Mouse (Mus musculus) sigmoid colon, adult 10 weeks (tissue): ENCODE data around the gene Dzip3. TPM values are rescaled to one million over a fixed set of nuclear protein-coding genes. Genes with fewer than 3 reads are reported as not detected.

Source experiments
- polyA plus RNA-seq: library from polyadenylated mRNA; stranded (reverse); fragments of 350-450 nt; fragmentation: Illumina TruSeq; extraction: RNeasy Lipid Tissue Mini Kit (QIAGEN cat#74804); gene quantifications from one replicate; pipeline ENCODE4 v1.2.3, GENCODE M21; 2014; ENCODE audit warnings: low read depth, low replicate concordance

The Dzip3 gene
- 25.9 TPM for polyA plus RNA-seq

DNA sequence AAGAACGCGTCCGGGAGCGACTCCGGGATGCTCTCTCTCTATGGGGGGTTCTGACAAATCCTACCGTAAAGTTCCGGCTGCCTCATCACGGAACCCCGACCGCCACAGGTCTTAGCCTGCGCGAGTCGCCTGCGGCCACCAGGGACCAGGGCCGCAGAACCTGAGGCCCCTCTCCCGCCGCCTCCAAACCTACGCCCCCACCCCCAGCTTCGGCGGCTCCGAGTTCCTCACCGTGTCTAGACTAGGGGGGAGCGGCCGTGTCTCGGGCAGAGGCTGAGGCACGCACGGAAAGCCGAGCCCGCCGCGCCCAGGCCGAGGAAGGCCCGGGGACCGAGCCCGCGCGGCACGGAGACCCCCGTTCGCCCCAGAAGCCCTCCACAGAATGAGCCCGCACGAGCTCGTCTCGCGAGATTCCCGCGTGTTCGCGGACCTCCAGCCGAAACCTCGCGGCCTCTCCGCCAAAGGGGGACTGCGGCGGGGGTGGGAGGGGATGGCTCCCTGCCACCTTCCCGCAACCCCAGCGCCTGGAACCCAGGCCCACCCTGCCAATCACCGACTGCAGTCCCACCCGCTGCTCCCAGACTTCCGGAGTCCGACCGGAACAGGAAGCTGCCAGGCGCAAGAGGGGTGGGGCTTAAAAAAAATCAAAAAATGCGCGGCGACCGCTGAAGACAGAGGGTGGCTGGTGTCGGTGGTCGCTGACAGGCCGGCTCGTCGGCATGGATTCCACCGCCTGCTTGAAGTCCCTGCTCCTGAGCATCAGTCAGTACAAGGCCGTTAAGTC, at the start of gene Dzip3, which contains the start of gene Cip2a:
Gene Dzip3 (minus strand): TSS at position 607 of the 784 bp plus-strand sequence.
Gene Cip2a (plus strand): TSS at position 627 of the 784 bp plus-strand sequence.

Other genes starting within 250 kb of the Dzip3 start
- gene Trat1, start 222.1 kb downstream of the Dzip3 start, polyA plus RNA-seq = 0.54 TPM
- 87.3 TPM for gene Retnlb, start 177.3 kb downstream of the Dzip3 start, polyA plus RNA-seq
- 32.5 TPM for gene Retnla, start 151.6 kb downstream of the Dzip3 start, polyA plus RNA-seq
- gene Retnlg, start 121.5 kb downstream of the Dzip3 start, polyA plus RNA-seq = 1.9 TPM
- 38.0 TPM for gene Cip2a, start within 50 bp of the Dzip3 start, polyA plus RNA-seq
- not detected for gene Myh15, start 63.3 kb upstream of the Dzip3 start, polyA plus RNA-seq